Mouse (Mus musculus) lung, embryonic 15.5 days (tissue): ENCODE results near the gene Wars2. TPM values are rescaled to one million over a fixed set of nuclear protein-coding genes. Genes with fewer than 3 reads are reported as not detected.

ENCODE experiments used
- ATAC-seq: fragments of 200-750 bp; cut with Nextera tagmentation; 2 replicates; pipeline ENCODE4 v1.8.0; 2017; ENCODE audit warnings: moderate number of reproducible peaks, borderline replicate concordance; ENCODE audit not compliant: low FRiP score, low TSS enrichment; ENCODE audit errors: extremely low read depth
- H3K27ac ChIP-seq: fragments of 300-500 bp; sonication (generic); 2 replicates; pipeline ENCODE4 v1.5.1; 2015; ENCODE audit warnings: moderate library complexity, mild to moderate bottlenecking, inconsistent platforms
- H3K27me3 ChIP-seq: fragments of 300-500 bp; sonication (generic); 2 replicates; pipeline ENCODE4 v1.6.1; 2015; ENCODE audit warnings: inconsistent platforms
- H3K36me3 ChIP-seq: fragments of 300-500 bp; sonication (generic); 2 replicates; pipeline ENCODE4 v1.6.1; 2015; ENCODE audit warnings: inconsistent platforms
- H3K4me1 ChIP-seq: fragments of 300-500 bp; sonication (generic); 2 replicates; pipeline ENCODE4 v1.6.1; 2015; ENCODE audit warnings: inconsistent platforms
- H3K4me2 ChIP-seq: fragments of 300-500 bp; sonication (generic); 2 replicates; pipeline ENCODE4 v1.6.1; 2015; ENCODE audit warnings: inconsistent platforms, mild to moderate bottlenecking, moderate library complexity
- H3K4me3 ChIP-seq: fragments of 300-500 bp; sonication (generic); 2 replicates; pipeline ENCODE4 v1.5.1; 2015; ENCODE audit warnings: mild to moderate bottlenecking, inconsistent platforms
- H3K9ac ChIP-seq: fragments of 300-500 bp; sonication (generic); 2 replicates; pipeline ENCODE4 v1.6.1; 2015; ENCODE audit warnings: inconsistent platforms
- H3K9me3 ChIP-seq: fragments of 300-500 bp; sonication (generic); 2 replicates; pipeline ENCODE4 v1.6.1; 2016; ENCODE audit warnings: inconsistent platforms
- WGBS: fragments of 180-500 bp; shearing (Covaris S2); methylation state at CpG from one replicate; pipeline ENCODE4 v1.1.7; 2015; 5-methylcytosine and 5-hydroxymethylcytosine counted together
- polyA plus RNA-seq: library from polyadenylated mRNA; unstranded; fragments of >200 nt; fragmentation: Nextera tagmentation; extraction: Ambion mirVana; gene quantifications from 2 replicates; pipeline ENCODE4 v1.2.1, GENCODE M21; 2015

The Wars2 gene
- polyA plus RNA-seq, 1 experiment from 2014 or later: 8.0 TPM

DNA sequence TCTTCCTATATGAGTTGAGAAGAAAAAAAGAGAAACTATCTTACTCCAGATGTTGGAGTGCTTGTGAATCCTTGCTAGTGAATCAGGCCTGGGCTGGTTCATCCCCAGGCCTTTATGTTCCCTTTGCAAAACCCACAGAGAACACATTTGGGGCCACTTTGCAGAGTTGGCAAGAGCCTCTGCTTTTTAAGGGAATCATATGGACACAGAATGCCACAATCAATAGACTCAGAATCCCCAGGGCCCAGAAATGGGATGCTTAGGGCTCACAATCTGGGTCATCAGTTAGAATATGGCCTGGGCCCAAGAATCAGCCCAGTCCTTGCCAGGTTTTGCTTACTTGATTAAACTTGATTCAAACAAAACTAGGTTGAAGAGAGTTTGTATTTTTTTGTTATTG, 62.5 kb downstream of the Wars2 start:
- no peak overlapping the region for H3K4me3 ChIP-seq
- H3K27ac ChIP-seq: no peak overlapping the region
- no peak for ATAC-seq

GRCm38 (mm10) chr3:99208416-99208815, 67.5 kb downstream of the Wars2 start:
- Histone ChIP-seq H3K27me3 (no peaks in the 10 kb centered on the region), H3K4me1 (peaks cover 6% of the 10 kb centered on the region; the same call in 1 of the 2 replicates), H3K9me3 (no peaks in the 10 kb centered on the region), H3K4me3 (no peak overlapping the region), H3K4me2 (no peak overlapping the region), H3K36me3 (no peaks in the 10 kb centered on the region), H3K9ac (no peak overlapping the region), H3K27ac (no peak overlapping the region)
- 6% methylated on average over 1 of the region's 1 CpGs for WGBS
- no peak for ATAC-seq

More for the DNA sequence above, 62.5 kb downstream of the Wars2 start:
- H3K4me1 ChIP-seq: no peaks in the 10 kb centered on the region
- no peaks in the 10 kb centered on the region for H3K36me3 ChIP-seq
- H3K27me3 ChIP-seq: no peaks in the 10 kb centered on the region
- no peaks in the 10 kb centered on the region for H3K9me3 ChIP-seq
- no peak overlapping the region for H3K4me2 ChIP-seq
- no peak overlapping the region for H3K9ac ChIP-seq

GRCm38 (mm10) chr3:99211105-99211698, 70.3 kb downstream of the Wars2 start:
- WGBS: 33% methylated on average over 14 of the region's 14 CpGs
- no peaks in the 10 kb centered on the region for H3K9me3 ChIP-seq

DNA sequence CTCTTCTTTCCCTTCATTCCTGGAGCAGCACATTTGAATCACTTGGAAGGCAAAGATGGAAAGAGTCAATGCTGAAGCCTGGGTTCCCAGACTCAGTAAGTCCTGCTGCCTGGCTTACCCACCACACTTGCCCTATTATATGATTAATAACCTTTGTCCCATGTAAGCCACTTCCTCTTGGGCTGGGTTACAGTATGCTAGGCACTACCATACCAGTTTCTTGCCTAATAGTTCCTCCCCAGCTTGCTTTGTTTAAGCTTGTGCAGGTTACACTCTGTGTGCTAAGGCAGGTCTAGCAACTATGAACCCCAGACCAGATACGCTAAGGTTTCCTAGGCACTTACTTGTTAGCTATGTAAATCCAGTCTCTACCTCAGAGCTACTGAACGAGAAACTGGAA, 86.9 kb downstream of the Wars2 start:
- H3K27me3 ChIP-seq: peaks cover 8% of the 10 kb centered on the region
- no peak for ATAC-seq
- WGBS: 70% methylated on average over 2 of the region's 2 CpGs
- H3K4me3 ChIP-seq: no peak overlapping the region
- no peaks in the 10 kb centered on the region for H3K4me1 ChIP-seq
- H3K4me2 ChIP-seq: no peak overlapping the region
- H3K27ac ChIP-seq: no peak overlapping the region
- H3K36me3 ChIP-seq: no peaks in the 10 kb centered on the region
- no peak overlapping the region for H3K9ac ChIP-seq
- H3K9me3 ChIP-seq: no peaks in the 10 kb centered on the region

More at GRCm38 (mm10) chr3:99211105-99211698, 70.3 kb downstream of the Wars2 start:
- Histone ChIP-seq H3K9ac (no peak overlapping the region), H3K4me3 (no peak overlapping the region), H3K27me3 (no peaks in the 10 kb centered on the region), H3K36me3 (no peaks in the 10 kb centered on the region), H3K4me1 (peaks cover 6% of the 10 kb centered on the region; the same call in 1 of the 2 replicates), H3K27ac (no peak overlapping the region), H3K4me2 (no peak overlapping the region)
- ATAC-seq: no peak

DNA sequence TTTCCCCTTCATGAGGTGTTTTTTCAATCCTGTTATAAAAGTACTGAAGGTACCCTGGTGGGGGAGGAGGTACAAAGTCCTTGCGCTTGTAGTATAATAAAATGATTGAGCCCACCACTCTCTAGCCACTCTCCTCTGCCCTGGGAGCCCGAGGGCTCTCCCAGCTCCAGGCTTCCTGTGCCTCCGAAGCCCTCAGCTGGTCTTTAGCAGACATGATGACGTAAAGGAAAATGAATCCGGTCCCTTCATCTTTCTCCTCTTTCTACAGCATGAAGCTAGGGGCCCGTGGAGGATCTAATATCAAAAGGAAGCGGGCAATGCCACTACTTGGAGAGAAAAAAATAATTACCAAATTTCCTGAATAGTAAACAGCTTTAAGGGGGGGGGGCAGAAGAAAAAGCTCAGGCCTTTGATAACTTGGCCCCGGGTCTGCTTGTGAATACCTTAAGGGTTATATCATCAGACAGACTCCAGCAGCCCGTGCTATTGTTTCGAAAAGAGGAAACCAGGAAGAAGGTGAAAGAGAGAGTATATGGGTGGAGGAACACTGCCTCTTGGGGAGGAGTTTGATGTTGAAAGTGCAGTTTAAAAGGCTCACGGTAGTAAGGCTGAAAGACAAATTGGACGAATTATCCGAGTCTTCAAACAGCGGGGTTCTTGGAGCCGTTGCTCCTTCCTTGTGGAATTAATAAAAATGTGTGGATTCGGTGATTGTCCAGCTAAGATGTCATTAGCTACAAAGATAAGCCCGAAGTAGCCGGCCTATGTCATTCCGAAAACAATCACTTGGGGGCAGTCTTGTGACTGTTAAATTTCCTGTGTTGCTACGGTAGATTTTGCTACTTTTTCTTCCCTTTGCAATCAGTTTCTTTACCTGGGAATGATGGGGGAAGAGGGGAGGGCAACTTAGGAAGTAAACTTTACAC, 92.8 kb downstream of the Wars2 start:
- Histone ChIP-seq H3K27ac (no peak overlapping the region), H3K36me3 (no peaks in the 10 kb centered on the region), H3K4me2 (peak overlapping the region; percentile 37), H3K9ac (no peak overlapping the region), H3K4me3 (peak overlapping the region; percentile 13; the same call in 1 of the 2 replicates), H3K4me1 (peaks cover 2% of the 10 kb centered on the region; the same call in 1 of the 2 replicates), H3K9me3 (no peaks in the 10 kb centered on the region), H3K27me3 (peaks cover 64% of the 10 kb centered on the region)
- 9% methylated on average over 20 of the region's 20 CpGs for WGBS
- no peak for ATAC-seq

DNA sequence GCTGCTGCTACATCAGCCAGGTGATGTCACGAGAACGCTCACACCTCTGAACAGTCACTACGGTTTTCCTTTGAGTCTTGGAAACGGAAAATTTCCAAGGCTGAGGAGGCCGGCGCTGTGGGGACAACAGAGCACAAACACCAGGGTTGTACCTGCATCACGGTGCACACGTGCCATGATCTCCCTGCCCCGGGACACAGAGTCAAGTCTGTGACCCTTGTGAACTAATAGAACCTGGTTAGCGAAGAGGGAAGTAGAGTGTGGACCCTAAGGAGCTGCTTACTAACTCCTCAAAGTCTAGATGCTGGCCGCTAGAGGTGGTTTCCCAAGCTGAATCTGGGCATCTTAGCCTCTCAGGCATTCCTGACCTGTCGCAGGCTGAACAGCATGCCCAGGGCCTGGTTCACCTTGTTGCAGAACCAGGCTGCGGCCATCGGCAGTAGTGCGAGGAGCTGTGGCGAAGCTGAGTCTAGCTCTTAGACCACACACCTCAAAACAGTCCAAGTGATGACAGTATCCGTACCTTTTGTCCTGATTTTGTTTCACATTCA, 93.5 kb downstream of the Wars2 start:
- H3K27ac ChIP-seq: no peak overlapping the region
- 5% methylated on average over 17 of the region's 17 CpGs for WGBS
- peaks cover 72% of the 10 kb centered on the region for H3K27me3 ChIP-seq
- H3K4me1 ChIP-seq: peaks cover 2% of the 10 kb centered on the region; the same call in 1 of the 2 replicates
- H3K9me3 ChIP-seq: no peaks in the 10 kb centered on the region
- H3K36me3 ChIP-seq: no peaks in the 10 kb centered on the region
- H3K9ac ChIP-seq: no peak overlapping the region
- ATAC-seq: no peak
- peak overlapping the region; percentile 37; the same call in 1 of the 2 replicates for H3K4me2 ChIP-seq
- H3K4me3 ChIP-seq: 0 out of 2 replicates have a peak overlapping the region, but pooled peaks have one; percentile 13

DNA sequence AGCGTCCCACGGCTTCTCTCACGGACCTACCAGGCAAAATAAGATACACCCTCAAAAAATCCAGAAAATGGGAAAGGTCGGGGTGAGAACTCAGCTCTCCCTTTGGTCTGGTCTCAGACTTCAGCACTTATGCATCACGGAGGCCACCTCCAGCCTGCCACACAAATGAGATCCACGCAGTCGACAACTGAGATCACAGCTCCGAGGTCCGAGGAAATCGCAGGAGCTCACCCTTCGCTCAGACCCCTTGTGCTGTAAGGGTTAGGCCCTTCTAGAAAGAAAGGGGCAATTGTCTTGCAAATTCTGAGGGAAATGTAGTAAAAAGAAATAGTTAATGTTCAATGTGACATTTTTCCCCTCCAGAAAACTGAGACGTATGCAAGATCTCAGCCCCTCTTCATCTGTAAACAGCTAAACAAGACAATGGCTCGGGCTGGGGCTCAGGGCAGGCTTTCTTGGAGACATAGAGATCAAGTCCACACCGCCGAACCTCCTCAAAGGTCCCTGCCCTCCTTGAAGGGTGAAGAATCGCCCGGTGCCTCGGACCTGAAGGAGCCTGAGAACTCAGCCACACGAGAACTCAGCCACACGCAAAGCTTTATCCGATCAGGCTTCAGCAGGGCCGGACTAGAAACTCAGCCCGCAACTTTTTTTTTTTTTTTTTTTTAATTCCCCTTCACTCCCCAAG, 94.4 kb downstream of the Wars2 start:
- Histone ChIP-seq H3K4me2 (no peak overlapping the region), H3K9ac (no peak overlapping the region), H3K9me3 (no peaks in the 10 kb centered on the region), H3K4me1 (peaks cover 5% of the 10 kb centered on the region; the same call in 1 of the 2 replicates), H3K36me3 (no peaks in the 10 kb centered on the region), H3K4me3 (no peak overlapping the region), H3K27me3 (peaks cover 80% of the 10 kb centered on the region), H3K27ac (no peak overlapping the region)
- WGBS: 4% methylated on average over 23 of the region's 23 CpGs
- no peak for ATAC-seq

DNA sequence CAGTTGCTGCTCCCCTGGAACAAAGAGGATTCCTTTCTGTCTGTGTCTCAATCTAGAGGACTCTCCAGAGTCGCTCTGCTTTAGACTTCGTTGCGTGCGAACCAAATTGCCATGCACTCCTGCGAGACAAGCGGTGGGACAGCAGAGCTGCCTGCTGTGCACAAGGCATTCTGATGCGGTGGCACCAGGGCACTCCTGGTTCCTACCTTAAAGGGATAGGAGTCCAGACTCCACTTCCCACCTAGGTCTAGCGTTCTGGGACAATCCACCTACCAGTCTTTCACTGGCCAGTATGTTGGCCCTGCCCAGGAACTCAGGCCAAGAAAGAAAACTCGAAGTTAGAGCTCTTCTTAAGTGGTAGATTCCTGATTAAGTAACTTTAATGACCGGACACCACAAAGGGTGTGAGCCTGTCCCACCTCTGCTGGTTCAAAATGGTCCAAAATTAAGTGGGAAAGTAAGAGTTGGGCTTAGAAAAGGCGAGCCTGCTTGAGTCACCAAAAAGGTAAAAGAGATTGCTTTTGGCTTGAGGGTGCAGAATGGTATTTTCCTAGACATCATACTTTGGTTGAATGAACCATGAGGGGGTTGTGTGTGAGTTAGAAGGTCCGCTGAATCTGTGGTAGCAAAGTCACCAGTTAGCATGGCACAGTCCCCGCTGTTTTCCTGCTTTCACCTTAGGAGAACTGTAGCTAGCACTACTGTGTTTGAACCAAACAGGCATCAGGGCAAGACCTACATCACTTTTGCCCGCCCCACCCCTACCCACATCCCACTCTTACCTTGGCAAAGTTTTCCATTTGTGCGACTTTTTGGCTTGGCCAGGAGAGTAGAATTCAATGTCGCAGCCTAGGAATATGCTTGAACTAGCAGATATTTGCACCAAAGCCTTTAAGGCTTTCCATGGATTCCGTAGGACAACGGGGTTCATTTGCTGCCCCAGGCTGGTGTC, 95.2 kb downstream of the Wars2 start:
- Histone ChIP-seq H3K27ac (no peak overlapping the region), H3K4me2 (no peak overlapping the region), H3K9ac (no peak overlapping the region), H3K36me3 (no peaks in the 10 kb centered on the region), H3K4me1 (peaks cover 11% of the 10 kb centered on the region), H3K27me3 (peaks cover 89% of the 10 kb centered on the region), H3K4me3 (no peak overlapping the region), H3K9me3 (no peaks in the 10 kb centered on the region)
- WGBS: 5% methylated on average over 18 of the region's 18 CpGs
- no peak for ATAC-seq

- H3K4me1 ChIP-seq: peaks cover 17% of the 10 kb centered on the region
- H3K27me3 ChIP-seq: peaks cover 98% of the 10 kb centered on the region
- no peak for ATAC-seq
- no peak overlapping the region for H3K4me3 ChIP-seq
- no peak overlapping the region for H3K9ac ChIP-seq
- H3K27ac ChIP-seq: no peak overlapping the region
- no peaks in the 10 kb centered on the region for H3K9me3 ChIP-seq
- H3K4me2 ChIP-seq: no peak overlapping the region
- no peaks in the 10 kb centered on the region for H3K36me3 ChIP-seq
- WGBS: 0% methylated on average over 1 of the region's 1 CpGs
Measured at GRCm38 (mm10) chr3:99238691-99239090, 97.8 kb downstream of the Wars2 start.

GRCm38 (mm10) chr3:99239301-99240045, 98.6 kb downstream of the Wars2 start:
- Histone ChIP-seq H3K4me1 (peaks cover 17% of the 10 kb centered on the region), H3K36me3 (no peaks in the 10 kb centered on the region), H3K9me3 (no peaks in the 10 kb centered on the region), H3K27me3 (peaks cover 98% of the 10 kb centered on the region), H3K4me3 (no peak overlapping the region), H3K4me2 (no peak overlapping the region), H3K9ac (no peak overlapping the region), H3K27ac (no peak overlapping the region)
- no peak for ATAC-seq
- WGBS: 3% methylated on average over 20 of the region's 20 CpGs
